Mouse (Mus musculus): ENCODE results near the gene Exog.

GRCm38 (mm10) chr9:119473608-119474164 lies 28.9 kb downstream of the Exog start:
- TF ChIP-seq POLR2A (IDR thresholded peaks at IDR 0.05; ENCODE audit: low read depth, low read length) (no peak), CTCF (IDR thresholded peaks at IDR 0.05; ENCODE audit: borderline replicate concordance, insufficient read depth, low read length) (no peak)

Measured in embryonic fibroblast, embryonic 13.5 days (primary cell).